Mouse (Mus musculus) liver, embryonic 12.5 days (tissue): ENCODE results near the gene Cep41. TPM values are rescaled to one million over a fixed set of nuclear protein-coding genes. Genes with fewer than 3 reads are reported as not detected.

ENCODE experiments used
- ATAC-seq: fragments of 200-750 bp; cut with Nextera tagmentation; 2 replicates; pipeline ENCODE4 v1.8.0; 2017; ENCODE audit warnings: moderate number of reproducible peaks, mild to moderate bottlenecking, moderate library complexity
- H3K27ac ChIP-seq: fragments of 300-500 bp; sonication (generic); 2 replicates; pipeline ENCODE4 v1.5.1; 2016; ENCODE audit warnings: mild to moderate bottlenecking
- H3K27me3 ChIP-seq: fragments of 300-500 bp; sonication (generic); replicated peaks from 2 replicates; pipeline ENCODE4 v1.6.1; 2016; ENCODE audit warnings: mild to moderate bottlenecking, moderate library complexity
- H3K36me3 ChIP-seq: fragments of 300-500 bp; sonication (generic); 2 replicates; pipeline ENCODE4 v1.6.1; 2016; ENCODE audit warnings: mild to moderate bottlenecking, moderate library complexity
- H3K4me1 ChIP-seq: fragments of 300-500 bp; sonication (generic); 2 replicates; pipeline ENCODE4 v1.6.1; 2016
- H3K4me2 ChIP-seq: fragments of 300-500 bp; sonication (generic); 2 replicates; pipeline ENCODE4 v1.6.1; 2016; ENCODE audit warnings: mild to moderate bottlenecking, moderate library complexity
- H3K4me3 ChIP-seq: fragments of 300-500 bp; sonication (generic); 2 replicates; pipeline ENCODE4 v1.5.1; 2016; ENCODE audit warnings: mild to moderate bottlenecking, moderate library complexity
- H3K9ac ChIP-seq: fragments of 300-500 bp; sonication (generic); 2 replicates; pipeline ENCODE4 v1.6.1; 2016; ENCODE audit warnings: mild to moderate bottlenecking, moderate library complexity
- H3K9me3 ChIP-seq: fragments of 300-500 bp; sonication (generic); replicated peaks from 2 replicates; pipeline ENCODE4 v1.6.1; 2016; ENCODE audit warnings: mild to moderate bottlenecking, moderate library complexity
- WGBS: fragments of 180-500 bp; shearing (Covaris S2); methylation state at CpG from one replicate; pipeline ENCODE4 v1.1.7; 2016; ENCODE audit not compliant: insufficient replicate concordance; 5-methylcytosine and 5-hydroxymethylcytosine counted together
- polyA plus RNA-seq: library from polyadenylated mRNA; unstranded; fragments of >200 nt; fragmentation: Nextera tagmentation; extraction: Ambion mirVana; gene quantifications from 2 replicates; pipeline ENCODE4 v1.2.1, GENCODE M21; 2016

The Cep41 gene
- polyA plus RNA-seq, 1 experiment from 2014 or later, result 6.1 TPM

GRCm38 (mm10) chr6:30732571-30733130 is 39.1 kb upstream of the Cep41 start:
- WGBS, result 50% methylated on average over 18 of the region's 18 CpGs
- peaks cover 65% of the 10 kb centered on the region for H3K27me3 ChIP-seq
- no peak for ATAC-seq
- no peak overlapping the region for H3K27ac ChIP-seq
- H3K4me1 ChIP-seq, result 0 out of 2 replicates have a peak, but pooled peaks cover 12% of the 10 kb centered on the region
- H3K4me2 ChIP-seq, result 0 out of 2 replicates have a peak overlapping the region, but pooled peaks have one; percentile 3
- H3K36me3 ChIP-seq, result no peaks in the 10 kb centered on the region
- H3K9me3 ChIP-seq, result peaks cover 15% of the 10 kb centered on the region
- H3K4me3 ChIP-seq, result no peak overlapping the region
- H3K9ac ChIP-seq, result no peak overlapping the region

- H3K9ac ChIP-seq, result no peak overlapping the region
- no peaks in the 10 kb centered on the region for H3K36me3 ChIP-seq
Measured at GRCm38 (mm10) chr6:30730301-30730971, 36.9 kb upstream of the Cep41 start.

GRCm38 (mm10) chr6:30723331-30723730 is 29.8 kb upstream of the Cep41 start, which contains the start of gene Mest:
Mest (plus strand) TSS chr6:30723547.
- Histone ChIP-seq H3K36me3 (no peaks in the 10 kb centered on the region), H3K9me3 (no peaks in the 10 kb centered on the region), H3K27ac (no peak within 1 kb of the TSS), H3K4me1 (no peaks in the 10 kb centered on the region), H3K27me3 (no peaks in the 10 kb centered on the region), H3K4me2 (no peak within 1 kb of the TSS), H3K4me3 (no peak within 1 kb of the TSS), H3K9ac (no peak within 1 kb of the TSS)
- no peak for ATAC-seq
- 59% methylated on average over 7 of the region's 7 CpGs for WGBS

More at GRCm38 (mm10) chr6:30730301-30730971, 36.9 kb upstream of the Cep41 start:
- H3K4me1 ChIP-seq, result 0 out of 2 replicates have a peak, but pooled peaks cover 8% of the 10 kb centered on the region
- no peak overlapping the region for H3K4me2 ChIP-seq
- H3K27me3 ChIP-seq, result peaks cover 43% of the 10 kb centered on the region
- no peaks in the 10 kb centered on the region for H3K9me3 ChIP-seq
- no peak overlapping the region for H3K4me3 ChIP-seq
- ATAC-seq, result no peak
- WGBS, result 58% methylated on average over 12 of the region's 12 CpGs
- no peak overlapping the region for H3K27ac ChIP-seq

- Histone ChIP-seq H3K4me1 (no peaks in the 10 kb centered on the region), H3K9ac (no peak overlapping the region), H3K9me3 (no peaks in the 10 kb centered on the region), H3K4me3 (no peak overlapping the region), H3K36me3 (no peaks in the 10 kb centered on the region), H3K27ac (no peak overlapping the region), H3K27me3 (no peaks in the 10 kb centered on the region), H3K4me2 (no peak overlapping the region)
- WGBS, result 67% methylated on average over 4 of the region's 4 CpGs
- ATAC-seq, result no peak
Measured at GRCm38 (mm10) chr6:30722385-30723164, 29.0 kb upstream of the Cep41 start.

GRCm38 (mm10) chr6:30716796-30717195 is 23.2 kb upstream of the Cep41 start:
- H3K9ac ChIP-seq, result no peak overlapping the region
- no peak overlapping the region for H3K4me2 ChIP-seq
- H3K27me3 ChIP-seq, result no peaks in the 10 kb centered on the region
- H3K4me1 ChIP-seq, result peaks cover 20% of the 10 kb centered on the region
- no peak for ATAC-seq
- no peaks in the 10 kb centered on the region for H3K9me3 ChIP-seq
- WGBS, result 83% methylated on average over 7 of the region's 7 CpGs
- H3K27ac ChIP-seq, result no peak overlapping the region
- no peaks in the 10 kb centered on the region for H3K36me3 ChIP-seq
- H3K4me3 ChIP-seq, result no peak overlapping the region

- H3K27ac ChIP-seq, result no peak overlapping the region
- peaks cover 31% of the 10 kb centered on the region for H3K4me1 ChIP-seq
- no peaks in the 10 kb centered on the region for H3K27me3 ChIP-seq
- 70% methylated on average over 5 of the region's 5 CpGs for WGBS
- no peak overlapping the region for H3K4me3 ChIP-seq
- H3K4me2 ChIP-seq, result no peak overlapping the region
- no peak overlapping the region for H3K9ac ChIP-seq
- ATAC-seq, result no peak
- H3K9me3 ChIP-seq, result no peaks in the 10 kb centered on the region
- H3K36me3 ChIP-seq, result no peaks in the 10 kb centered on the region
Measured at GRCm38 (mm10) chr6:30714891-30715471, 21.4 kb upstream of the Cep41 start.

- Histone ChIP-seq H3K27ac (peak overlapping the region; percentile 41; the same call in 1 of the 2 replicates), H3K4me3 (no peak overlapping the region), H3K4me2 (no peak overlapping the region), H3K9ac (no peak overlapping the region), H3K4me1 (peaks cover 31% of the 10 kb centered on the region), H3K9me3 (no peaks in the 10 kb centered on the region), H3K36me3 (no peaks in the 10 kb centered on the region), H3K27me3 (no peaks in the 10 kb centered on the region)
- 74% methylated on average over 11 of the region's 11 CpGs for WGBS
- no peak for ATAC-seq
Measured at GRCm38 (mm10) chr6:30713896-30714295, 20.3 kb upstream of the Cep41 start.

GRCm38 (mm10) chr6:30713455-30713854 is 19.9 kb upstream of the Cep41 start:
- Histone ChIP-seq H3K27me3 (no peaks in the 10 kb centered on the region), H3K4me2 (no peak overlapping the region), H3K9ac (no peak overlapping the region), H3K4me3 (no peak overlapping the region), H3K4me1 (peaks cover 31% of the 10 kb centered on the region), H3K27ac (0 out of 2 replicates have a peak overlapping the region, but pooled peaks have one; percentile 41), H3K36me3 (no peaks in the 10 kb centered on the region), H3K9me3 (no peaks in the 10 kb centered on the region)
- WGBS, result 23% methylated on average over 6 of the region's 6 CpGs
- no peak for ATAC-seq

GRCm38 (mm10) chr6:30712484-30712883 is 18.9 kb upstream of the Cep41 start:
- H3K4me1 ChIP-seq, result peaks cover 31% of the 10 kb centered on the region
- no peaks in the 10 kb centered on the region for H3K9me3 ChIP-seq
- ATAC-seq, result peak; percentile 70; the same call in 1 of the 2 replicates
- 14% methylated on average over 7 of the region's 7 CpGs for WGBS
- peak overlapping the region; percentile 53; the same call in 1 of the 2 replicates for H3K27ac ChIP-seq
- no peaks in the 10 kb centered on the region for H3K27me3 ChIP-seq
- H3K9ac ChIP-seq, result no peak overlapping the region
- H3K4me2 ChIP-seq, result 0 out of 2 replicates have a peak overlapping the region, but pooled peaks have one; percentile 14
- no peaks in the 10 kb centered on the region for H3K36me3 ChIP-seq
- H3K4me3 ChIP-seq, result no peak overlapping the region

- H3K4me1 ChIP-seq, result peaks cover 31% of the 10 kb centered on the region
- no peaks in the 10 kb centered on the region for H3K9me3 ChIP-seq
- no peak for ATAC-seq
- no peaks in the 10 kb centered on the region for H3K27me3 ChIP-seq
- no peak overlapping the region for H3K4me2 ChIP-seq
- H3K9ac ChIP-seq, result no peak overlapping the region
- WGBS, result 35% methylated on average over 10 of the region's 10 CpGs
- H3K4me3 ChIP-seq, result no peak overlapping the region
- no peaks in the 10 kb centered on the region for H3K36me3 ChIP-seq
- H3K27ac ChIP-seq, result 0 out of 2 replicates have a peak overlapping the region, but pooled peaks have one; percentile 45
Measured at GRCm38 (mm10) chr6:30711365-30711763, 17.8 kb upstream of the Cep41 start.

GRCm38 (mm10) chr6:30710371-30711364 is 17.1 kb upstream of the Cep41 start:
- Histone ChIP-seq H3K27ac (peak overlapping the region; percentile 45; the same call in 1 of the 2 replicates), H3K4me1 (peaks cover 31% of the 10 kb centered on the region), H3K9ac (no peak overlapping the region), H3K9me3 (no peaks in the 10 kb centered on the region), H3K4me2 (no peak overlapping the region), H3K36me3 (no peaks in the 10 kb centered on the region), H3K4me3 (no peak overlapping the region), H3K27me3 (no peaks in the 10 kb centered on the region)
- WGBS, result 60% methylated on average over 25 of the region's 25 CpGs
- ATAC-seq, result no peak
